Mouse (Mus musculus) lung, adult 2 months (tissue): Measurements from ENCODE around the gene Fam214b.

Experiments used
- CTCF ChIP-seq: fragments of 200-500 bp; IDR thresholded peaks from 2 replicates; pipeline ENCODE4 v1.5.1; 2011; ENCODE audit warnings: mild to moderate bottlenecking, low read length, control low read depth; ENCODE audit not compliant: insufficient read depth
- POLR2A ChIP-seq: fragments of 200-500 bp; IDR thresholded peaks from 2 replicates; pipeline ENCODE4 v1.6.1; 2011; ENCODE audit warnings: low read depth, mild to moderate bottlenecking, control low read depth, low read length, borderline replicate concordance; ENCODE audit errors: extremely low read depth

GRCm38 (mm10) chr4:43082458-43082857 lies 36.4 kb upstream of the Fam214b start:
- no peak for TF ChIP-seq CTCF
- TF ChIP-seq POLR2A, result no peak
